Mouse (Mus musculus): ENCODE measurements around the gene Camk2n2.

Gene Camk2n2

GRCm38 (mm10) chr16:20610501-20611356 is 10.4 kb downstream of the Camk2n2 start:
- DNase-seq (ENCODE audit: low spot score), result peak; percentile 69

GRCm38 (mm10) chr16:20604705-20605104 is 16.4 kb downstream of the Camk2n2 start:
- DNase-seq (ENCODE audit: low spot score), result no peak

GRCm38 (mm10) chr16:20600511-20600910 is 20.6 kb downstream of the Camk2n2 start:
- no peak for DNase-seq (ENCODE audit: low spot score)

GRCm38 (mm10) chr16:20596687-20597441 is 24.2 kb downstream of the Camk2n2 start:
- DNase-seq (ENCODE audit: low spot score), result no peak

- DNase-seq (ENCODE audit: low spot score), result no peak
Measured at GRCm38 (mm10) chr16:20595737-20596136, 25.4 kb downstream of the Camk2n2 start.

- no peak for DNase-seq (ENCODE audit: low spot score)
Measured at GRCm38 (mm10) chr16:20595060-20595673, 25.9 kb downstream of the Camk2n2 start.

- DNase-seq (ENCODE audit: low spot score), result no peak
Measured at GRCm38 (mm10) chr16:20591076-20591705, 29.9 kb downstream of the Camk2n2 start.

GRCm38 (mm10) chr16:20590680-20591038 is 30.4 kb downstream of the Camk2n2 start:
- DNase-seq (ENCODE audit: low spot score), result no peak

GRCm38 (mm10) chr16:20589939-20590679 is 31.0 kb downstream of the Camk2n2 start:
- DNase-seq (ENCODE audit: low spot score), result no peak

- no peak for DNase-seq (ENCODE audit: low spot score)
Measured at GRCm38 (mm10) chr16:20589366-20589938, 31.6 kb downstream of the Camk2n2 start, which contains the start of gene Vwa5b2. TSS of gene Vwa5b2 (plus strand) at chr16:20589471.

All from urinary bladder, postnatal 25 days (tissue).